Mouse (Mus musculus) CD4-positive, CD25-positive, alpha-beta regulatory T cell, adult 2 months (primary cell): Measurements from ENCODE around the gene Ubl4b.

ENCODE experiments used
- DNase-seq: peaks from one replicate; pipeline ENCODE4 v3.0.0-alpha.2; 2012; ENCODE audit warnings: low read depth, low spot score

Gene Ubl4b

DNA sequence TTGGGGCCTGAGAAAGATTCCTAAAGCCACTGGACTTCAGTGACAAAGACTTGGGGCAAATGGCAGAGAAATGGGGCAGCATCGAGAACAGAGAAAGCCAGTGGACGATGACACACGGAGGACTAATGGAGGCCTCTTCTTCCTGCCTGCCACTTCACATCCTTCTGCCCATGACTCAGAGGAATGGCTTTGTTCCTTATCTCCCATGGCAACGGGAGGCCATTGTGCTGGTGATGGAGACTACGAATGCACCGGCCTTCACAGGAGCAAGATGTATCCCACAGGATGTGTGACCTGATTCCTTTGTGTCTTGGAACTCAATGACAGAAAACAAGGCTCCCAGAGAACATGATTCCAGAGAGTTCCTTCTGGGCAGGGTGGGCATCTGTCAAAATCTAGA is 30.3 kb downstream of the Ubl4b start:
- no peak for DNase-seq

- no peak for DNase-seq
Measured at GRCm38 (mm10) chr3:107520931-107521330, 33.9 kb downstream of the Ubl4b start.

DNA sequence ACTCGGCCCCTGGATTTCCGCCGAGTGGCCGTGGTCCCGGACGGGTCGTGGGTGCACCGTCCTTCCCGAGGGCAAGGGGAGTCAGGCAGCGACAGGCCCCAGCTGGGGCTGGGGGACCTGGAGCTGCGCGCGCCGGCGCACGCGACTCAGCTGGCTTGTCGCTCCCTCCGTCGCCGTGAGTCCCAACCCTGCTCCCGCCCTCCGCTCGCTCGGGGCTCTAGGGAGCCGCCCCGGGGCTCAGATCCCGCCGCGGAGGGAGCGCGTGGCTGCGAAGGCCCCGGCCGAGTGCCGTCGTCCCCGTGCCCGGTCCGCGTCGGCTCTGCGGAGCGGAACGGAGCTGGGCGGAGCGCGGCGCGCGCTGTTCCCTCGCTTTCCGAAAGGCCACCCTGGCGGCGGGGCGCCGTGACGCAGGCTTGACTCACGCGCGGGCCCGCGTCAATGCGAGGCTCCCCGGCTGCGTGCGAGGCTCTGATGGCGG is 37.2 kb downstream of the Ubl4b start, which contains the start of gene Slc6a17:
TSS of gene Slc6a17 (minus strand) at position 388 of the 478 bp plus-strand sequence.
- peak; percentile 3 for DNase-seq

DNA sequence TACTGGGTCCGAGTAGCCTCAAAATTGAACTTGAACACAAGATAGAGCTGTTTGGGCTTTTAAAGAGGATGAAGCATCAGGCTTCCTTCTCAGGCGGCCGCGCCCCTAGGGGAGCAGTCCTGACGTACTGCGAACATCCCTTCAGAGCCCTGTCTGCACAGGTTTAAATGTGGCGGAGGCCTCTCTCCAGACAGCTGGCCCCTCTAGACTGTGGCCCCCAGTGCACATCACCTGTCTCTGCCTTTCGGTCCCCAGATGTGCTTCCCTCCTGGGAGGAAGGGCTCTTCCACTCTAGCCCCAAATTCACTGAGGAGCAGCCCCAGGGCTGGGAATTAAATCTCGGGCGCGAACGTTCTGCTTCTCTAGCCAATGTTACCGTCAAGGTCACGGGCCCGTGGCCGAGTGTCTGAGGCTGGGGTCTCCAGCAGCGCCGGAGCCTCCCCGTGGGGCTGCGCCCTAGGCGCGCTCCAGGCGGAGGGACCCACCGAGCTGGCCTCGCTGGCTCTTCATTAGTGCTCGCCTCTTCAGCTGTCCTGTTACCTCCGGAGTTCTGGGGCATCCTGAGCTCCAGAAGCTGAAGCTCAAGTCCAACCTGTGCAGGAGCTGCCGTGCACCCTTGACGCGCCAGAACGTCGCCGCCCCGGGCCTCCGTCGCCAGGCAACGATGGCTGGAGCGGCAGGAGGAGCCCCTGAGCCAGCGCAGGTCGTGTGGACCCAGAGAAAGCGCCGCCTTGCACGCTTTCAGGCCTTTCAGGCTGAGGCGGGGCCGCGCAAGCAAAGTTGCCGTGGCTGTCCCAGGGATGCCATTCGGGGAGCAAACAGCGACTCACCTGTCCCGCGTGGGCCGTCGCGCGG is 37.9 kb downstream of the Ubl4b start:
- DNase-seq, result no peak

- no peak for DNase-seq
Measured at GRCm38 (mm10) chr3:107515989-107516388, 38.9 kb downstream of the Ubl4b start.

GRCm38 (mm10) chr3:107511416-107511815 is 43.5 kb downstream of the Ubl4b start:
- DNase-seq, result no peak

DNA sequence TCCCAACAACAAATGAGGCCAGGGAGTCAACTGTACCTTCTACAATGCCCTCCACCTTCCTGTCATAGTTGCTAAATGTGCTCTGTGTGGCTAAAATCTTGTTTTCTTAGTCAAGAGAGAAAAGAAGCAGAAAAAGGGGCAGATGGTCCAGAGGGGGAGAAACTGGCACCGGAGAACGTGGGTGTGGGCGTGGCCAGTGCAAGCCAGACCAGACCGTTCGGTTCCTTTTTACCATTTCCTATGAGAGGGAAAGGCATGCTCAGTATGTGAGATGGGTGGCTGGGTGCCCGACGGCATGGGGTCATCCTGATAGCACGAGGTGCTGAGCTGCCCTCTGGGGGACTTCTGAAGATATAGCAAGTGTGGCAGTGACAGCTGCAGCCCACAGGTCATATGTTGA is 46.2 kb downstream of the Ubl4b start:
- DNase-seq, result no peak

- no peak for DNase-seq
Measured at GRCm38 (mm10) chr3:107507966-107508365, 46.9 kb downstream of the Ubl4b start.

DNA sequence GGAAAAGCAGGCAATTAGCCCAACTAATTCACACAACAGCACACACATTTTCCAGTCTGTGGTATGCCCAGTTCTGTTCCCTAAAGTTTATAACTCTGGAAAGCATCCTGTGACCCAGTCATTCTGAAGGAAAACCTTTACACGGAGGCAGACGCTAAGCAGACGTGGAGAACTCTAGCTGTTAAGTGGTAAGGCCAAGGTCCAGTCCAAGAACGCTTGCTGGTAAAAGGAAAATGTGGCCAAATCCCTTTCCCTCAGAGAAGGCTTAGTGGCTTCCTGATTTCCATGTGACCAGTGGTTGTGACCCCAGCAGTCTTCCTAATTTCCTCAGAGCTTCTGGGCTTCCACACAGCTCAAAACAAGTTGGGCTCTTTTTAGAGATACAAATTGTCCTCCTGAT is 48.3 kb downstream of the Ubl4b start:
- no peak for DNase-seq

DNA sequence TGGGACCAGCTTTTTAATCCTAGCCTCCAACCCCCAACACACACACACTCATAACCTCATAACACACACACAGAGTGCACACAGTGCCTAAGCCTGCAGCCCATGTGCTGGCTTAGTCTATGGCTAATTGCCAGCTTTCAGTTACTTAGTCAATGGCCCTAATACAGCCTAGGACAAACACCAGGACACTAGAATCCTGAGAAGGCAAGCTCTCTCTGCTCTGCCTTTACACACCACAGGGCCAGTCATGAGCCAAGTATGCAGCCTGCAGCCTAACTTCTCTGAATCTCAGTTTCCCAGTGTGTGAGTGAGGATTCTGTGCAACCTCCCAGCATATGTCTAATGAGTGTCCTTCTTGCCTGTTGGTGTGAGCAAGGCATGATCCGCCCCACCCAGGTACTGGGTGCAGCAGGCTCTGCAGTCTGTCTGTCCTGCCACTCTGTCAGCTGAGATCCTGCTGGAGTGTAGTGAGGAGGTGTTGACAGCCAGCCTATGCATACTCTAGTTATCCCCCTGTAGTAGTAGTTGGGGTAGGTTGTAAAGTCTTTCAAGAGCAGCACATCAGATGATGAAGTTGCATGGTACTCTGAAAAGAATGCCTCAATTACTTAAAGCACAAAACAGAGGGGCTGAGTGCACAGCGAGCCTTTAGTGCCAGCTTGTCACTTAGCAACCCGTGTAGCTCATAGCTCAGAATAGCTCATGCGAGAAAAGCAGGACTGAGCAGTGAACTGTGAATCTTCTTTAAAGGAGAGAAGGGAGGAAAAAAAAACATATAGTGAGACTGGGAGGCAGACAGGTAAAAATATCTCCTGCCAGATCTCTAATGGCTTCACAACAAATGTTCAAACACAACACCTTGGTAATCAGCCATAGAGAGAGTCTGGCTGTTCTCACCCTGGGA is 49.2 kb downstream of the Ubl4b start:
- DNase-seq, result no peak

GRCm38 (mm10) chr3:107504542-107504941 is 50.3 kb downstream of the Ubl4b start:
- no peak for DNase-seq

- DNase-seq, result no peak
Measured at GRCm38 (mm10) chr3:107503716-107504115, 51.2 kb downstream of the Ubl4b start.
